Comparison of ENCODE assay signal across 9 mouse cellular contexts in genomic region chr7:66867719-66868501, GRCm38 (mm10). TPM values are rescaled to one million over a fixed set of nuclear protein-coding genes. Genes with fewer than 3 reads are reported as not detected.
DNase-seq lines count a peak whose midpoint lies in the region; ATAC-seq and TF ChIP-seq lines count a peak whose summit lies in the region.
"Had no signal": no experiment of that assay in that cellular context is flagged by ENCODE, and none has a peak within 500 bp of the region (broad histone marks: within the 10 kb centered on the region; RNA-seq: fewer than 3 reads in every experiment).

No protein-coding gene starts in this region.

- WGBS in cerebellum, adult 2 months = 14% methylated on average over 13 of the region's 13 CpGs
- WGBS in midbrain, embryonic 16.5 days = 44% methylated on average over 13 of the region's 13 CpGs
- WGBS in midbrain, embryonic 11.5 days = 58% methylated on average over 13 of the region's 13 CpGs
- WGBS in intestine, embryonic 15.5 days = 34% methylated on average over 13 of the region's 13 CpGs
- WGBS in limb, embryonic 15.5 days = 25% methylated on average over 13 of the region's 13 CpGs

- H3K27me3 ChIP-seq in cerebellum, adult 2 months (ENCODE audit: control insufficient read depth, insufficient read depth, low read length) = peaks cover 1% of the 10 kb centered on the region; the same call in 1 of the 2 replicates
- H3K27me3 ChIP-seq in midbrain, embryonic 16.5 days (ENCODE audit: control insufficient read depth, insufficient read depth, low read depth, low read length) = no peaks in the 10 kb centered on the region
- H3K27me3 ChIP-seq in midbrain, embryonic 11.5 days (ENCODE audit: control insufficient read depth, insufficient read depth, low read length) = no peaks in the 10 kb centered on the region
- H3K27me3 ChIP-seq in intestine, embryonic 15.5 days (replicated peaks) = no peaks in the 10 kb centered on the region
- no peaks in the 10 kb centered on the region for H3K27me3 ChIP-seq in limb, embryonic 15.5 days
- H3K27me3 ChIP-seq: midbrain, embryonic 12.5 days had no signal

- no peak overlapping the region for H3K9ac ChIP-seq in midbrain, embryonic 16.5 days (ENCODE audit: low read depth, low read length)
- H3K9ac ChIP-seq in midbrain, embryonic 11.5 days (ENCODE audit: low read length) = no peak overlapping the region
- H3K9ac ChIP-seq in intestine, embryonic 15.5 days = no peak overlapping the region
- no peak overlapping the region for H3K9ac ChIP-seq in limb, embryonic 15.5 days
- H3K9ac ChIP-seq: midbrain, embryonic 12.5 days had no signal

- H3K4me2 ChIP-seq in midbrain, embryonic 16.5 days (ENCODE audit: low read length) = no peak overlapping the region
- H3K4me2 ChIP-seq in midbrain, embryonic 11.5 days = no peak overlapping the region
- no peak overlapping the region for H3K4me2 ChIP-seq in intestine, embryonic 15.5 days (replicated peaks)
- H3K4me2 ChIP-seq in limb, embryonic 15.5 days = no peak overlapping the region
- H3K4me2 ChIP-seq: midbrain, embryonic 12.5 days had no signal

- DNase-seq in cerebellum, adult 2 months = peak; percentile 9 to 11
- no peak for DNase-seq in cerebellum, adult 11 months
- DNase-seq in midbrain, embryonic 11.5 days (ENCODE audit: low spot score, missing footprints) = no peak
- DNase-seq in right cerebral cortex, postnatal 4 days = peak; percentile 61
- no peak for DNase-seq in urinary bladder, postnatal 25 days (ENCODE audit: low spot score)

- no peak for TF ChIP-seq POLR2A in cerebellum, adult 2 months (IDR thresholded peaks at IDR 0.05; ENCODE audit: borderline replicate concordance, insufficient read depth, low read length)

- no peak overlapping the region for H3K27ac ChIP-seq in cerebellum, adult 2 months (ENCODE audit: insufficient read depth, low read length)
- H3K27ac ChIP-seq in midbrain, embryonic 16.5 days (ENCODE audit: low read length) = 0 out of 2 replicates have a peak overlapping the region, but pooled peaks have one; percentile 17
- no peak overlapping the region for H3K27ac ChIP-seq in midbrain, embryonic 11.5 days (ENCODE audit: low read depth, low read length)
- peak overlapping the region; percentile 65 for H3K27ac ChIP-seq in intestine, embryonic 15.5 days
- H3K27ac ChIP-seq in limb, embryonic 15.5 days = peak overlapping the region; percentile 84
- H3K27ac ChIP-seq: midbrain, embryonic 12.5 days had no signal

- H3K36me3 ChIP-seq in midbrain, embryonic 16.5 days (ENCODE audit: control insufficient read depth, insufficient read depth, low read length) = no peaks in the 10 kb centered on the region
- no peaks in the 10 kb centered on the region for H3K36me3 ChIP-seq in midbrain, embryonic 11.5 days (ENCODE audit: control insufficient read depth, insufficient read depth, low read length)
- no peaks in the 10 kb centered on the region for H3K36me3 ChIP-seq in intestine, embryonic 15.5 days
- H3K36me3 ChIP-seq in limb, embryonic 15.5 days = peaks cover 7% of the 10 kb centered on the region; the same call in 1 of the 2 replicates
- H3K36me3 ChIP-seq: midbrain, embryonic 12.5 days had no signal

- TF ChIP-seq CTCF in cerebellum, adult 2 months (IDR thresholded peaks at IDR 0.05; ENCODE audit: borderline replicate concordance, insufficient read depth, low read depth, low read length) = no peak

- 0 out of 2 replicates have a peak, but pooled peaks cover 3% of the 10 kb centered on the region for H3K4me1 ChIP-seq in cerebellum, adult 2 months (ENCODE audit: control insufficient read depth, insufficient read depth, low read length)
- H3K4me1 ChIP-seq in midbrain, embryonic 16.5 days (ENCODE audit: control insufficient read depth, insufficient read depth, low read length) = no peaks in the 10 kb centered on the region; the same call in 1 of the 2 replicates
- H3K4me1 ChIP-seq in midbrain, embryonic 11.5 days (ENCODE audit: control insufficient read depth, insufficient read depth, low read length) = no peaks in the 10 kb centered on the region
- H3K4me1 ChIP-seq in intestine, embryonic 15.5 days (replicated peaks) = peaks cover 29% of the 10 kb centered on the region
- peaks cover 46% of the 10 kb centered on the region for H3K4me1 ChIP-seq in limb, embryonic 15.5 days

- no peak overlapping the region for H3K4me3 ChIP-seq in cerebellum, adult 2 months (replicated peaks; ENCODE audit: insufficient read depth, low read depth, low read length)
- H3K4me3 ChIP-seq in midbrain, embryonic 16.5 days (ENCODE audit: low read depth, low read length) = no peak overlapping the region
- H3K4me3 ChIP-seq in midbrain, embryonic 11.5 days (ENCODE audit: low read depth, low read length) = no peak overlapping the region
- no peak overlapping the region for H3K4me3 ChIP-seq in intestine, embryonic 15.5 days (replicated peaks)
- no peak overlapping the region for H3K4me3 ChIP-seq in limb, embryonic 15.5 days
- H3K4me3 ChIP-seq: midbrain, embryonic 12.5 days had no signal

- ATAC-seq in midbrain, embryonic 16.5 days = 0 out of 2 replicates have a peak, but pooled peaks have one; percentile 57
- ATAC-seq in midbrain, embryonic 11.5 days (ENCODE audit: low FRiP score) = no peak
- ATAC-seq in intestine, embryonic 15.5 days = peak; percentile 59
- ATAC-seq in limb, embryonic 15.5 days (ENCODE audit: insufficient number of reproducible peaks, low FRiP score, low TSS enrichment, low read depth) = peak; percentile 50; the same call in 1 of the 2 replicates

- H3K9me3 ChIP-seq in midbrain, embryonic 16.5 days (replicated peaks; ENCODE audit: control insufficient read depth, low read length, poor library complexity, severe bottlenecking) = no peaks in the 10 kb centered on the region
- no peaks in the 10 kb centered on the region for H3K9me3 ChIP-seq in midbrain, embryonic 11.5 days (ENCODE audit: control insufficient read depth, low read length)
- no peaks in the 10 kb centered on the region for H3K9me3 ChIP-seq in intestine, embryonic 15.5 days
- no peaks in the 10 kb centered on the region for H3K9me3 ChIP-seq in limb, embryonic 15.5 days
- H3K9me3 ChIP-seq: midbrain, embryonic 12.5 days had no signal

RNA-seq across cellular contexts. Expression of gene Adamts17, which starts 28.4 kb away (rescaled TPM):
- 1.5 TPM in 2 replicates for polyA plus RNA-seq in cerebellum, adult 2 months (2012; rRNA removed)
- 2.6 and 3.4 TPM in 2 replicates for polyA plus RNA-seq in midbrain, embryonic 16.5 days (2015; fragmentation: Nextera tagmentation; extraction: Ambion mirVana)
- polyA plus RNA-seq in midbrain, embryonic 11.5 days (2014; fragmentation: Nextera tagmentation; extraction: Ambion mirVana) = 0.54 and 0.96 TPM in 2 replicates
- 3.3 and 4.2 TPM in 2 replicates for polyA plus RNA-seq in intestine, embryonic 15.5 days (2015; fragmentation: Nextera tagmentation; extraction: Ambion mirVana)
- 13.5 and 13.7 TPM in 2 replicates for polyA plus RNA-seq in limb, embryonic 15.5 days (2015; fragmentation: Nextera tagmentation; extraction: Ambion mirVana)

Comparison
In these comparisons a context has a peak if more than half of its experiments do, and no peak if none do; other contexts are left out.
1. DNase-seq: peak in cerebellum, adult 2 months (2 of 2) and right cerebral cortex, postnatal 4 days (single experiment); none in cerebellum, adult 11 months (single experiment), midbrain, embryonic 11.5 days (single experiment) and urinary bladder, postnatal 25 days (single experiment).
2. H3K27ac ChIP-seq: peak in midbrain, embryonic 16.5 days (single experiment), intestine, embryonic 15.5 days (single experiment) and limb, embryonic 15.5 days (single experiment); none in cerebellum, adult 2 months (single experiment) and midbrain, embryonic 11.5 days (single experiment).